Mouse (Mus musculus): ENCODE data around the gene Orai1. TPM values are rescaled to one million over a fixed set of nuclear protein-coding genes. Genes with fewer than 3 reads are reported as not detected.

The Orai1 gene
- 2.4 TPM for polyA plus RNA-seq (2014; fragmentation: Illumina TruSeq; extraction: RNeasy Lipid Tissue Mini Kit (QIAGEN cat#74804); ENCODE audit: low read depth, low replicate concordance)

GRCm38 (mm10) chr5:123014753-123015701 is at the start of gene Orai1:
TSS of gene Orai1 (plus strand) at chr5:123015074.

DNA sequence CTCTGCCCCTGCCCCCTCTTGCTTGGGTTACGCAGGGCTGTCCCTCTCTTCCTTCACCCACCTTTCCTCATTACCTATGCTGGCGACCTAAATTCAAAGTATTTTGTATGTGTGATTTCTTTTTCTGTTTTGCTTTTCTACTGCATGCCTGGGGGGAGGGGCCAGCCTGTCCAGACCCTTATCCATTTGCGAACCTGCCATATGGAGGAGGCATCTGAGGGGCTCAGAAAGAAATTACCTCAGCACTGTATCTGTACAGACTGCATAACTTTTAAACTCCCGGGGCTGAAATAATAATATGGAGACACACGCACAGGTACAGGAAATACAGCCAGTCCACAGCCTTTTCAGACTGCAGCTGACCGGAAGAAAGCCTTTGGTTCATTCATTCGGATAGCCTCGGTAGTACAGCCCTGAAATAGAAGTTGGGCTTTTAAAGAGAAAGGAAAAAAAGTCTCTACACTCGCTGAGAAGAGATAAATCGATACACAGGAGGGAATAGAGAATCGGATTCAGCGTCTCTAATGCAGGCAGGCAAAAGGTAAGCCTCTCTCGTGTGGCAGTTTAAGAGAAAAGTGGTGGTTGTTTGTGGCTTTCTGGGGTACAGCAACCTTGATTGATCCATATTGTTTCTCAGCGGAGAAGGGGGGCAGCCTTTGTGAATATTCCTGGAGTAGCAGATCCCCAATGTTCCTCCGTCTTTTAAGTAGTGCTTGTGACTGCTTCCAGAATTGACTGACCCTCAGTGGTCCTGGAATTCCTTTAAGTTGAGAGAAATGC is 25.1 kb upstream of the Orai1 start, which contains the start of gene Kdm2b:
TSS of gene Kdm2b (minus strand) at position 273 of the 780 bp plus-strand sequence.

GRCm38 (mm10) chr5:123046916-123047315 is 32.0 kb downstream of the Orai1 start, which contains the start of gene Morn3:
TSS of gene Morn3 (minus strand) at chr5:123047016.

DNA sequence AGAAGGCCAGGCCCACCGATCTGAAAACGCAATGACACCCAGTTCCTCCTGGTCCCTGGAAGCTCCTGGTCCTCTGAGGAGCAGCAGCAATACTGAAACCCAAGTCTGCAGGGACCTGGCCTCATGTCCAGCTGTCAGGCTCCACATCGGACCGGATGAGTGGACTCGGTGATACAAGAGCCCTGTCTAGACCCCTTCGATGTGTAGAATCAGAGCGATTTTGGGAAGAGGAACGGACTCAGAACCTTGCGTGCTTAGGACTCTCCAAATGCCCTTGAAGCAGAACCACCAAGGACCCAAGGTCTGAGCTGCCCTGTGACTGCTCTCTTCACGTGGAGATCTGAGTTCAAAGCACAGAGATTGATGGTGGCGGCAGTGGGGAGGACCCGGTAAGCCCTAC is 53.2 kb downstream of the Orai1 start, which contains the start of gene Tmem120b:
TSS of gene Tmem120b (plus strand) at position 301 of the 400 bp plus-strand sequence.

Other genes starting within 250 kb of the Orai1 start
- 4.8 TPM for gene Camkk2, start 235.7 kb upstream of the Orai1 start, polyA plus RNA-seq (2014; fragmentation: Illumina TruSeq; extraction: RNeasy Lipid Tissue Mini Kit (QIAGEN cat#74804); ENCODE audit: low read depth, low replicate concordance)
- gene Anapc5, start 193.7 kb upstream of the Orai1 start, polyA plus RNA-seq (2014; fragmentation: Illumina TruSeq; extraction: RNeasy Lipid Tissue Mini Kit (QIAGEN cat#74804); ENCODE audit: low read depth, low replicate concordance): 228 TPM
- gene Rnf34, start 165.0 kb upstream of the Orai1 start, polyA plus RNA-seq (2014; fragmentation: Illumina TruSeq; extraction: RNeasy Lipid Tissue Mini Kit (QIAGEN cat#74804); ENCODE audit: low read depth, low replicate concordance): 12.5 TPM
- 15.8 TPM for gene Kdm2b, start 25.3 kb upstream of the Orai1 start, polyA plus RNA-seq (2014; fragmentation: Illumina TruSeq; extraction: RNeasy Lipid Tissue Mini Kit (QIAGEN cat#74804); ENCODE audit: low read depth, low replicate concordance)
- not detected for gene Morn3, start 31.9 kb downstream of the Orai1 start, polyA plus RNA-seq (2014; fragmentation: Illumina TruSeq; extraction: RNeasy Lipid Tissue Mini Kit (QIAGEN cat#74804); ENCODE audit: low read depth, low replicate concordance)
- 4.0 TPM for gene Tmem120b, start 53.3 kb downstream of the Orai1 start, polyA plus RNA-seq (2014; fragmentation: Illumina TruSeq; extraction: RNeasy Lipid Tissue Mini Kit (QIAGEN cat#74804); ENCODE audit: low read depth, low replicate concordance)
- not detected for gene Rhof, start 117.6 kb downstream of the Orai1 start, polyA plus RNA-seq (2014; fragmentation: Illumina TruSeq; extraction: RNeasy Lipid Tissue Mini Kit (QIAGEN cat#74804); ENCODE audit: low read depth, low replicate concordance)
- 1.6 TPM for gene Setd1b, start 127.1 kb downstream of the Orai1 start, polyA plus RNA-seq (2014; fragmentation: Illumina TruSeq; extraction: RNeasy Lipid Tissue Mini Kit (QIAGEN cat#74804); ENCODE audit: low read depth, low replicate concordance)
- 7.2 TPM for gene Psmd9, start 154.3 kb downstream of the Orai1 start, polyA plus RNA-seq (2014; fragmentation: Illumina TruSeq; extraction: RNeasy Lipid Tissue Mini Kit (QIAGEN cat#74804); ENCODE audit: low read depth, low replicate concordance)
- 48.6 TPM for gene Hpd, start 167.7 kb downstream of the Orai1 start, polyA plus RNA-seq (2014; fragmentation: Illumina TruSeq; extraction: RNeasy Lipid Tissue Mini Kit (QIAGEN cat#74804); ENCODE audit: low read depth, low replicate concordance)
- 0.97 TPM for gene Wdr66, start 237.0 kb downstream of the Orai1 start, polyA plus RNA-seq (2014; fragmentation: Illumina TruSeq; extraction: RNeasy Lipid Tissue Mini Kit (QIAGEN cat#74804); ENCODE audit: low read depth, low replicate concordance)

Measured in kidney, adult 10 weeks (tissue).